Mouse (Mus musculus) C2C12 (cell line): ENCODE results near the gene Styx. TPM values are rescaled to one million over a fixed set of nuclear protein-coding genes. Genes with fewer than 3 reads are reported as not detected.

Experiments used
- H3K27me3 ChIP-seq: one replicate; pipeline ENCODE4 v1.6.1; 2011; ENCODE audit not compliant: control insufficient read depth, insufficient read depth, insufficient read length
- H3K36me3 ChIP-seq: one replicate; pipeline ENCODE4 v1.6.1; 2011; ENCODE audit not compliant: control insufficient read depth, insufficient read depth
- H3K4me3 ChIP-seq: one replicate; pipeline ENCODE4 v1.5.1; 2011; ENCODE audit warnings: mild to moderate bottlenecking, control low read depth; ENCODE audit not compliant: poor library complexity, insufficient read depth, severe bottlenecking
- H3K79me2 ChIP-seq: one replicate; pipeline ENCODE4 v1.6.1; 2011; ENCODE audit not compliant: control insufficient read depth, insufficient read depth
- H3K79me3 ChIP-seq: one replicate; pipeline ENCODE4 v1.6.1; 2011; ENCODE audit warnings: low read depth, control low read depth
- H3ac ChIP-seq: one replicate; pipeline ENCODE3; 2011; ENCODE audit warnings: low read depth; ENCODE audit not compliant: control insufficient read depth, insufficient read length
- CEBPB ChIP-seq: IDR thresholded peaks from one replicate; pipeline ENCODE4 v1.6.1; 2011; ENCODE audit warnings: low read depth, mild to moderate bottlenecking, control low read depth, moderate library complexity
- CTCF ChIP-seq: IDR thresholded peaks from one replicate; pipeline ENCODE4 v1.5.1; 2011; ENCODE audit not compliant: control insufficient read depth, insufficient read depth, insufficient read length
- FOSL1 ChIP-seq: IDR thresholded peaks from one replicate; pipeline ENCODE4 v1.8.0; 2011; ENCODE audit warnings: mild to moderate bottlenecking, low read length; ENCODE audit not compliant: poor library complexity, insufficient read depth, severe bottlenecking
- MAX ChIP-seq: IDR thresholded peaks from one replicate; pipeline ENCODE4 v1.6.1; 2011; ENCODE audit warnings: mild to moderate bottlenecking, control low read depth
- MYOD1 ChIP-seq: IDR thresholded peaks from one replicate; pipeline ENCODE4 v1.6.1; 2011; ENCODE audit warnings: low read depth; ENCODE audit not compliant: control insufficient read depth, insufficient read length
- MYOG ChIP-seq: IDR thresholded peaks from one replicate; pipeline ENCODE4 v1.6.1; 2011; ENCODE audit not compliant: control insufficient read depth, insufficient read length; ENCODE audit errors: extremely low read depth
- USF1 ChIP-seq: IDR thresholded peaks from one replicate; pipeline ENCODE4 v1.6.1; 2011; ENCODE audit warnings: low read depth, mild to moderate bottlenecking, control low read depth, moderate library complexity
- polyA plus RNA-seq: library from polyadenylated mRNA; unstranded; fragments of >200 nt; fragmentation: generic; extraction: Trizol; gene quantifications from one replicate; pipeline ENCODE4 v1.2.1, GENCODE M21; 2012; ENCODE audit warnings: missing spikeins

Gene Styx
- polyA plus RNA-seq, 1 experiment, result 6.7 TPM

DNA sequence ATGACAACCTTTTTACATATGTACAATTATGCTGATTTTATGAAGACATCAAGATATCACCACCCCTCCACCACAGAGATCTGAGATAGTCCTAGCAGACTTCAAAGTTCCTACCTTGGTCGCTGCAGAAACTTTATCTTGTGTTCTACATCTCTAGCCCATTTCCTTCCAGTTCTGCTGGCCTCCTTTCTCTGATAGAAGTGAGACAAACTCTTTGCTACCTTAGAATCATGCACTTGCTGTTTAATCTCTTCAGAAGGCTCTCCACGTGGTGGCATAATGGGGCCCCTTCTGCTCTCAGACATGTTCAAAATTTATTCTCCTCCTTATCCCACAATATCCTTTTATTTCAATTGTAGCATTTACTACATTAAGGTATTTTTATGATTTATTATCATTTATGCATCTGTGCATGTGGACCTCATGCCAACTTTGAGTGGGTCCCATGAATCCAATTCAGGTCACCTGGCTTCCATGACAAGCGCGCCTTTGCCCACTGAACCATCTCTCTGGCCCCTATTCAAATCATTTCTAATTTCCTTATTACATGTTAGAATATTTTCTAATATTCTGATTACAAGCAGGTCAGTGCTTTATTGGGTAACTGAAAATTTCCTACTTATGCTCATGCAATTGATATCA is 22.7 kb upstream of the Styx start:
- Histone ChIP-seq H3K4me3 (no peak overlapping the region), H3K79me3 (peaks cover 31% of the 10 kb centered on the region), H3K79me2 (peaks cover 37% of the 10 kb centered on the region), H3ac (no peak overlapping the region), H3K27me3 (no peaks in the 10 kb centered on the region), H3K36me3 (peaks cover 20% of the 10 kb centered on the region)
- no peak for TF ChIP-seq CTCF
- no peak for TF ChIP-seq CEBPB
- no peak for TF ChIP-seq MYOG

DNA sequence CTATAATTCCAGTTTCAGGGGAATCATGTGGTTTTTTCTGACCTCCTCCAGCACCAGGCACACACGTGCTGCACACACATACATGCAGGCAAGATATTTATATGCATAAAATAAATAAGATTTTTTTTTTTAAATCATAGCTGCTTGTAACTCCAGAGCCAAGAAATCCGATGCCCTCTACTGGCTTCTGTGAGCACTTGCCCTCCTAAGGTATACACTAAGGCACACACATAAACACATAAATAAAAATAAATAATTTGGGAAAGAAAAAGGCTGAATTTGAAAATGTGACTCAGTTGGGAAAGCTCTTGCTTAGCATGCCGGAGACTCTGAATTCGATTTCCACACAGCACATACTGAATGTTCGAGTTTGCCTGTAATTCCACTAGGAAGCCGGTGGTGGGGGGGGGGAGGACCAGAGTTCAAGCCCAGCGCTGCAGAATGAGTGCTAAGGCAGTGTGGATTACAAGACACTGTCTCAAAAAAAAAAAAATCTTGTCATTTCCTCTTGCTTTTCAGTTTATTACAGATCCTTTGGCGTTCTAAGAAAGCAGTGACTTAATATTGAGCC is 21.8 kb upstream of the Styx start:
- Histone ChIP-seq H3K36me3 (peaks cover 29% of the 10 kb centered on the region), H3K79me3 (peaks cover 38% of the 10 kb centered on the region), H3K79me2 (peaks cover 46% of the 10 kb centered on the region), H3K4me3 (peak overlapping the region; percentile 85), H3ac (no peak overlapping the region), H3K27me3 (no peaks in the 10 kb centered on the region)
- TF ChIP-seq CTCF (no peak), MYOG (no peak), CEBPB (no peak), MYOD1 (no peak)

DNA sequence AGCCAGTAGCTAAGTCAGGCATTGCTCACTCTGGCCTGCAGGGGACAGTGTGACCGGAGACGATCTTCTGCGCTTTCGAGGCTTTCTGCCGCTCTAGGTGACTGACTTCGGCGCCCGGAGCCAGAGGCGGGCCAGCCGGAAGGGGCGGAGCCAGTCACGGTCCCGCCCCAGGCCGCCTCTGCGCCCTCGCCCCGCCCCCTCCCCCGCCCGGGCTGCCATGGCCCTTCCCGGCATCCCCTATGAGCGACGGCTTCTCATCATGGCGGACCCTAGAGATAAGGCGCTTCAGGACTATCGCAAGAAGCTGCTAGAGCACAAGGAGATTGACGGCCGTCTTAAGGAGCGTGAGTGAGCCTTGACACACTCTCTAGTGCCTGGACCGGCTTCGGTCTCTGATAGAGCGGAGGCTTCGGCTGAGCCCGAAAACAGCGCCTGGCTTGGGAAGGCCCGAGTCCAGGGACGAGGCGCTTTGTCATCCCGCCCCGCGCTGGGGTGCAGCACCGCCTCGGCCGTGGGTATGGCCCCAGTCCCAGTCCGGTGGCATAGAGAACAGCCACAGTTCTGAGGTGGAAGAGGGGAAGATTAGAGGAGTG is 21.2 kb upstream of the Styx start, which contains the start of gene Psmc6:
TSS of gene Psmc6 (plus strand) at position 200 of the 593 bp plus-strand sequence.
- peak within 1 kb of the TSS; percentile 85 for H3K4me3 ChIP-seq
- no peaks in the 10 kb centered on the region for H3K27me3 ChIP-seq
- TF ChIP-seq CTCF (peak; percentile 76), USF1 (no peak), CEBPB (no peak), MAX (no peak), MYOG (no peak)
- peak within 1 kb of the TSS; percentile 95 for H3ac ChIP-seq
- H3K79me2 ChIP-seq, result peaks cover 52% of the 10 kb centered on the region
- peaks cover 34% of the 10 kb centered on the region for H3K36me3 ChIP-seq
- peaks cover 38% of the 10 kb centered on the region for H3K79me3 ChIP-seq

DNA sequence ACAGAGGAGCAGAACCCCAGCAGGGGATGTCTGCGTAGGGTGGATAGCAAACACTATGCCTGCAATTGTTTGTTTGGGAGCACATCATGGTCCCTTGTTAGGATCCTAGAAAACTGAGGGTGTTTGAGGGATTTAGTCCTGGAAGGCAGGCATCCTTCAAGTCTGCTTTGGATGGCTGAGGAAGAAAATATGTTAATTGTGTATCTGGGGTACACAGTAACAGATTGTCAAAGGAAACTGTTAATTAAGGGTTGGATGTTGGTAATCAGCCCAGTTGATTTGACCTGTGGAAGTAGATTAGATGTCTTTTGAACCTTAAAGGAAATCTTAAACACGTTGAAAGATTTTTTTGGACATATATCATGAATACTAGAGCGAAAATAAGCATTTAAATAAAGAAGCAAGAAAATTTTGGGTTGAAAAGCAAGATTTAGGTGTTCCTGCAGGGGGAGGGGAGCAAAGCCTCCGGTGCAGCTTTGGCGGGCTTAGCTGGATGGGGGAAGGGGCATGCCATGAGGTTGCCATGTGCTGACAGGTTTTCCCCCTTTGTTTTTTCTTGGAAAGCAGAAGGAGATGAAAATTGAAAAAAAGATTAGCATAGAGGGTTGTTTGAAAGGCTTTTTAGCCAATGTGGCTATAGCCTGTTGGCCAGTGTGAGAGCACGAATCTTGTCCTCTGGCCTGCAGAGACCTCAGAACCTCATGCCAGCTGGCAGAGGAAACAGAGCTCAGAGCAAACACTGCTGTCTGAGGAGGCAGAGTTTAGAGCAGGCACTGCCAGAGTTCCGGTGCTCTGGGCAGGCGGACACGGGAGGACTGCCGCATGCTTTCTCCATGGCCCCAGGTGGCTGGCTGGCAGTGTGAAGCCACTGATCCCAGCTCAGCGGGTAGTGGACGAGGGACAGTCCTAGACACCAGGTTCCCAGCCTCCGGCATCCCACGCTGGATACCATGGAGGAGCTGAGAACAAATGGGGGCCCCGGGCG is 13.6 kb downstream of the Styx start:
- Histone ChIP-seq H3K27me3 (no peaks in the 10 kb centered on the region), H3K36me3 (peaks cover 23% of the 10 kb centered on the region), H3K79me3 (no peaks in the 10 kb centered on the region), H3ac (no peak overlapping the region), H3K79me2 (no peaks in the 10 kb centered on the region), H3K4me3 (no peak overlapping the region)
- no peak for TF ChIP-seq MYOD1
- TF ChIP-seq USF1, result no peak
- TF ChIP-seq MYOG, result no peak
- no peak for TF ChIP-seq FOSL1
- TF ChIP-seq CTCF, result no peak
- no peak for TF ChIP-seq CEBPB
- TF ChIP-seq MAX, result no peak

DNA sequence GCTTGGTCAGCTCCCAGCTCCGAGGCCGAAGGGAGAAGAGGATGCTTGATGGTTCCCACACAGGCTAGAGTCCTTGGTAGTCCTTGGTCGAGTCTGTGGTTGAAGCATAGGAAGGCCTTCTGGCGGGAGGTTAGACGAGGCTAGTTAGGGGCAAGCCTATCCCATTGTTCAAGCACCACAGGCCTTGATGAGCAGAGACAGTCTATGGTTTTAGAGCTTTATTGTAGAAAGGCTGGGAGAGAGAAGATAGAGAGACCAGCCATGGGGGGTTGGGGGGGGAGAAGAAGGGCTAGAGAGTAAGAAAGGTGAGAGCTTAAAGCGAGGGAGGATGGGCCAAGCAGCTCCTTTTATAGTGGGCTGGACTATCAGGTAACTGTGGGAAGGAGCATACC is 14.3 kb downstream of the Styx start:
- no peaks in the 10 kb centered on the region for H3K27me3 ChIP-seq
- no peaks in the 10 kb centered on the region for H3K79me2 ChIP-seq
- TF ChIP-seq USF1 (no peak), MYOD1 (no peak), CTCF (no peak)
- peaks cover 30% of the 10 kb centered on the region for H3K36me3 ChIP-seq
- H3K79me3 ChIP-seq, result no peaks in the 10 kb centered on the region
- no peak overlapping the region for H3K4me3 ChIP-seq
- no peak overlapping the region for H3ac ChIP-seq
